Mouse (Mus musculus): Measurements from ENCODE around the gene Lrrc66.

Gene Lrrc66

GRCm38 (mm10) chr5:73632291-73632690, at the start of gene Lrrc66:
Gene Lrrc66 (minus strand): TSS chr5:73632526.
- DNase-seq (ENCODE audit: low spot score in 2 of 2) = no peak

DNA sequence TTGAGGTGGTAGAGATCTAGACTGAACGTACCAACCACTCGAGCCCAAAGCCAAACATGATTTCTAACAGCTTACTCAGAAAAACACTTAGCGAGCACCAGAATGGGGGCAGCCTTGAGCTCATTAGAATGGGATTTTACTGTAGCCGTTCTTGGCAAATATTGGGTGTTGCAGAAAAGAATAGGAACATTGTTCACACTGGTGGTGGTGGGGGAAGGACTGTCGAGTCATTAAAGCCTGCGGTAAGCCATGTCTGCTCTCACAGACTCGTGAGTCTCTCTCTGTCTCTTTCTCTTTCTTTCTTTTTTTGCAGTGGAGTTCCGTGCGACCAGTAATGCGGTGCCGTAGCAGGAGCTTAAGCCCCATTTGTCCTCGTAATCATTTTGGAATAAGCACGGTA, 44.3 kb upstream of the Lrrc66 start:
- peak in 1 of 2 experiments; percentile 10 for DNase-seq (ENCODE audit: low spot score in 2 of 2)

GRCm38 (mm10) chr5:73675604-73676003, 43.3 kb upstream of the Lrrc66 start:
- no peak for DNase-seq (ENCODE audit: low spot score in 2 of 2)

- no peak for DNase-seq (ENCODE audit: low spot score in 2 of 2)
These were observed 37.1 kb upstream of the Lrrc66 start for GRCm38 (mm10) chr5:73669386-73669785.

- DNase-seq (ENCODE audit: low spot score in 2 of 2) = no peak
These were observed 35.6 kb upstream of the Lrrc66 start for GRCm38 (mm10) chr5:73667877-73668276.

DNA sequence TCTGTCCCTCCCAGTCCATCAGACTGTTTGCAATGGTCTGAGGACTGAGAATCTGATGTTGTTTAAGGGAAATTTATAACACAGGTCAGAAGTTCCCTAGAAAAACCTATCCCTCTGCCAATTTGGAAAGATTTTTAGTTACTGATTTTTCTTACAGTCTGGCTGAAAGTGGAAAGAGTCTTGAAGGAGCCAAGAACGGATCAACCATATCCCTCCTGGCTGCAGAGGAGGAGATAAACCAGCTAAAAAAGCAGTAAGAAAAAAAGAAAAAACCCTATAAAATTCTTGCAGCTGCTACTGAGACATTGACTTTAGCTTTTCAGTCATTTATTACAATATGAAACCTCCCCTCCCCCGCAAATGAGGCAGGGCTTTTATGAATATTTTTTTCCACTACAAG, 34.4 kb upstream of the Lrrc66 start:
- DNase-seq (ENCODE audit: low spot score in 2 of 2) = no peak

GRCm38 (mm10) chr5:73651855-73652201, 19.5 kb upstream of the Lrrc66 start:
- no peak for DNase-seq (ENCODE audit: low spot score in 2 of 2)

DNA sequence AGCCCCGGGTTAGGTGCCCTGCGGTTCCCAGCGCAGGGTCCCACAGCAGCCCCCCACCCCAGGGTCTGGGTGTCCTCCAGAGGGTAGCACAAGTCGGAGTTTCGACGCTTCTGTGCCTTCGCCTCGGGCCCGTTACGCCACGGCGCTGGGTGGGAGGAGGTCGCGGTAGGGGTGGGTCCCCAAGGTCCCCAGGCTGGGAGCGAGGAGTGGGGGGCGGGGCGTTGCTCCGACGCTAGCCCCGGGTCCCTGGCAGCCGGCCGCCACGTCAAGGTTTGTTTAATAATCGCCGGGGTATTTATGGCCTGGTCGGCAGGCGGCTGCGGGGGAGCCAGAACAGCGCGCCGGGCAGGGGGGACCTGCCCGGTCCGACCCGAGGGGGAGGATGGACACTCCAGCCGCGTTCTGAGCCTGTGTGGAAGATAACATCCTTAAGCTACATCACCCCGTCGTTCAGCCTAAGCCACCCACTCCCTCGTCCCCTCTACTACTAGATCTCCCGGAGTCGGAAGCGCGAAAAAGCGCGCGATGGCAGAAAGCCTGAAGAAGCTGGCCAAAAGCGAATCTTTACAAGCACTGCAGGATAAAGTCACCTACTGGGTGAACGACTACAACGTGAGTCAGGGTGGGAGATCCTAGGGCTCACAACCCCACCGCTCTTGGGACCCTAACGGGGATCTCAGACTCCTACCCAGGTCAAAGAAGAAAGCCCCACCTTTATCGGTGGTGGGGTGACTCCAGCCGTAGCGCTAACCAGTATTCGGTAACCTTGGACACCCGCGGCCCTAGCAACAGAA, 18.9 kb upstream of the Lrrc66 start, which contains the start of gene Spata18:
Gene Spata18 (plus strand): TSS at position 319 of the 794 bp plus-strand sequence.
- no peak for DNase-seq (ENCODE audit: low spot score in 2 of 2)

DNA sequence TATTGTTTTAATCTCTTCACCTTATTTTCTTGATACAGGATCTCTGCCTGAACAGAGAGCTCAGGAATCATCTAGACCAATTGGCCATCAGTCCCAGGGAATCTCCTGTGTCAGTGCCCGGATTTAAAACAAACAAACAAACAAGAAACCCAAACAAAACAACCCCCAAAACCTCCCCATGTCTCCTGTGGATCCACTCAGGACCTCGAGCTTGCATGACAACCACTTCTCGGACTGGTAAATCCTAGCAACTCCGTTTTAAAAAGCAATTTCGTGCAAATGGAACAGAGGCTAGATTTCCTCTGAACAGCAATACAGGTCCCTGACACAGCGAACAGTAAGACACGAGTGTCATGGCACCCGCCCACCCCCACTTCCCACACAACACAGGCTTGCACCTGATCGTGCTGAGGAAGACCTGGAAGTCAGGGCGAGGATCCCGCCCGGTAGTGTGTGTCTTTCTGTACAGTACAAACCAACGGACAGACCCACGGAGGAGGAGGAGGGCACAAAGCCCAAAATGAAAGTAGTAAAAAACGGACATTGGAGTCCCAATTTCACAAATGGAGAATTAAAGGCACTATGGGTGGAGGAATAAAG, 18.1 kb upstream of the Lrrc66 start:
- DNase-seq (ENCODE audit: low spot score in 2 of 2) = no peak

- DNase-seq (ENCODE audit: low spot score in 2 of 2) = peak; percentile 73 to 80
These were observed 15.1 kb upstream of the Lrrc66 start, which contains the start of gene Sgcb for GRCm38 (mm10) chr5:73647261-73647900. Gene Sgcb (minus strand): TSS chr5:73647790.

DNA sequence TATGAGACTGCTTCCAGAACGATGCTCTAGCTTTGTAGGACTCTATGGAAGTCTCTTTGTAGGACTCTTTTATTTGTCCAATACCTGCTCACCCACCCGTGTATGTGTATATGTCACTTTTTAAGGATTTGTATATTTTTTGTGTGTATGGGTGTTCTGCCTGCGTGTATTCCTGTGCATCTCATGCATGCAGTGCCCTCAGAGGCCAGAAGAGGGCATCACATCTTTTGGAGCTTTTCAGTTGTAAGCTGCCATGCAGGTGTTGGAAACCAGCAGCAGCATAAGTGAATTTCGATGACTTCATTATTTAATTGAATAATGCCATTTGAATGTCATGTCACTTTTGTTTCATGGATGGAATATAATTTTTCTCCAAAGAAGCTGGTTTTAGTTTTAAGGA, 9.8 kb upstream of the Lrrc66 start:
- no peak for DNase-seq (ENCODE audit: low spot score in 2 of 2)

- DNase-seq (ENCODE audit: low spot score in 2 of 2) = no peak
These were observed 8.7 kb upstream of the Lrrc66 start for GRCm38 (mm10) chr5:73641058-73641457.

DNA sequence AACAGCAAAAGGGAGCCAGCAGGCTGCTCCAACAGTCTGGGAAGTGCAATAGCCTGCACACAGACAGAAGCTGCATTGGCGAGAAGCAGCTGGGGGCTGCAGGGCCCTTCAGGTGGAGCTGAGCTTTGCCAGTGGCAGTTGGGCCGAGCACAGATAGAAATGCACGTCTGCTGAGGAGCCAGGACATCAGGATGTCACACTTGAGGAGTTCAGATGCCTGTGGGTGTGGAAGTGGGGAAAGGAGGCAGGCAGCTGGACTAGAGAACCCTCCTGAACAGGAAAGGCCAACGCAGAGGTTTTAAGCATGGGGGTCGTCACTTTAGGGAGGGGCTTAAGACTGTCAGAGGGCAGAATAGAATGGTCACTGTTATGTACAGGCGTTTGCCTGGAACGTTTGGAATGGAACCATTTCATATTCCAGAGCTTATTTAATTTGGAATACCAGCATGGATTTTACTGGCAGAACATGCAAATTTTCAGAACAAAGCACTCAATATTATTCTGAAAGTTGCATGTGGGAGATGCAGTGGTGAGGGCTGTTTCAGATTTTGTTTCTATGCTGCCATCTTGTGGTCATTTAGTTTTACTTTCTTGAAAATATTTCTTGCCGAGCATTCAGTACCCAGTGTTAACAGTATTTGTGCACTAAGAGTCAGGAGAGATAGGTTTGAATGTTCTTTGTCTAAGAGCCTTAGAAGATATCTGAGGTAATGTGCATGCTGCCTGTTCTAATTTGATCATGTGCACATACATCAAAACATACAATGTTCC, 5.2 kb upstream of the Lrrc66 start:
- DNase-seq (ENCODE audit: low spot score in 2 of 2) = no peak

- DNase-seq (ENCODE audit: low spot score in 2 of 2) = peak; percentile 61 to 77
These were observed 815 bp upstream of the Lrrc66 start for GRCm38 (mm10) chr5:73633141-73633540.

DNA sequence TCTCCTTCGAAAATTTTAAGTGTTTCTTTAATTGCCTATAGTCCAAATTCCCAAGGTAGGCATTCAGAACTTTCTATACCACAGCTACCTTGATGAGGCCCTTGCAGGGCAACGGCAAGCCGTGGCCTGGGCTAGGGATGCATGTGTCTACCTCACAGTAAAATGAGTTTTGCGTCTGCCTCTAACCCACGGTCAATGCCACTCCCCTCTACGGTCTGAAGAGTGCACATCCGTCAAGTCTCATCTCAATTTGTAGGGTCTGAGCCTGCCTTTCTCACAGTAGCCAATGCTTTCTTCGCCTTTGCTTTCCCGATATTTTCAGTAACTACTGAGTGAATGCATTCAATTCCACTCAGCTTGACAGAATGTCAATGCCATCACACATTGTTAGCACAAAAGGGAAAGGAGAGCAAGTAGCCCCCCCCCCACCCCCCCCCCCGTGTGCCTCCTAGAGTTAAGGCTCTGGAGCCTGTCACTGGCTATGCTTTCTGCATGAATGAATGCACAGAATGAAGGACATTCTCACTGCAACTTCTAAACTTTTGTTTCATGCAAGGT, 1.2 kb downstream of the Lrrc66 start:
- no peak for DNase-seq (ENCODE audit: low spot score in 2 of 2)

GRCm38 (mm10) chr5:73630141-73630540, 2.2 kb downstream of the Lrrc66 start:
- no peak for DNase-seq (ENCODE audit: low spot score in 2 of 2)

- DNase-seq (ENCODE audit: low spot score in 2 of 2) = no peak
These were observed 4.3 kb downstream of the Lrrc66 start for GRCm38 (mm10) chr5:73627991-73628390.

GRCm38 (mm10) chr5:73627559-73627958, 4.8 kb downstream of the Lrrc66 start:
- DNase-seq (ENCODE audit: low spot score in 2 of 2) = no peak

DNA sequence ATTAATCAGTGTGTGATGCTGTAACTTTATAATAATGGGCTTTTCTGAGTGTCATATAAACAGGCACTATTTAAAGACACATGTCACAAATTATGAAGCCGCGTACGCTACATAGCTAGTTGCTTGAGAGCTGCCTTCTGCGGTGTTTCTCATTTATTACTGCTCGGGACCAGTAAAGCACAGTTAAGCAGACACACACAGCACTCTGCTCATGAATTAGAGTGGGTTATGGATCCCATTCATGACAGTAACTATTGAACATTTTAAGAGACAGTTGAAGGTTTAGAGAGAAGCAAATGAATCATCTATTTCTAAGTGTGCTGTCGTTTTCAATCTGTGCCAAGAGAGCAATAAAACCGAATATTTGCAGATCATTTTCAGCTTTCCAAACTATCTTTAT, 5.5 kb downstream of the Lrrc66 start:
- no peak for DNase-seq (ENCODE audit: low spot score in 2 of 2)

DNA sequence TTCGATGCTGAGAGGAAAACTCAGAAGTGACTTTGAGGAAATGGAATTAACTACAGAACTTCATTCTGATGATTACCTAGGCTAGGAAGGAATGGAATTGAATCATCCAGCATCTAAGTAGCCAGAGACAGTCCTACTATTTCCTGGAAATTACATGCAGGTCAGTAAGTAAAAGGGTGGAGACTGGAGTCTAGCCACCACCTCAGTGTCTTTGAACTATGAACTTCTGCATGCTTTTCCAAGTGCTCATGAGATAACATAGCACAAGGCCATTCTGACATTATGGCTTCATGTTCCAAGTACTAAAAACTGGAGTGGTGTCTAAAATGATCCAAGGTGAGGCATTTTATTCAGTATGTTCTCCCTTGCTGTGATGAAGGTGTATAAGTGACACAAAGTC, 6.8 kb downstream of the Lrrc66 start:
- no peak for DNase-seq (ENCODE audit: low spot score in 2 of 2)

DNA sequence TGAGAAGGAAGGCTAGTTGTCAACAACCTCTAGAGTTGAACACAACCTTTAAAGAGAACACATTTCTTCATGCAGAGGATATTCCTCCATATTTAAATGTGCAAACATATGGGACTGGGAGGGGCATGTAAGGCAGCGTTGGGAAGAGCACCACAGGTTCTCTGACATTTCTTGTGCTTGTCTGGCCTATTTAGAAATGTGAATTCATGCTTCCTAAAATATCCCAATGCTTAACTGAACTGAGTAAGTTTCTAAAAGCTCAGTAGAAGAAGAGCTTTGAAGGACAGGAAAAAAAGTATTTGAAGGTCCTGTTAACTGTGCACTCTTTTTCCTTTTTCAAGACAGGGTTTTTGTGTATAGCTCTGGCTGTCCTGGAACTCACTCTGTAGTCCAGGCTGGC, 13.4 kb downstream of the Lrrc66 start:
- no peak for DNase-seq (ENCODE audit: low spot score in 2 of 2)

GRCm38 (mm10) chr5:73615211-73615610, 17.1 kb downstream of the Lrrc66 start:
- no peak for DNase-seq (ENCODE audit: low spot score in 2 of 2)

Data from frontal cortex, postnatal 10 days (tissue).